Mouse (Mus musculus): ENCODE data around the gene Man2a1.

GRCm38 (mm10) chr17:64622352-64622886 is 21.9 kb downstream of the Man2a1 start:
- TF ChIP-seq CTCF (IDR thresholded peaks at IDR 0.05; ENCODE audit: low read depth, low read length) = no peak
- no peak for TF ChIP-seq POLR2A (IDR thresholded peaks at IDR 0.05; ENCODE audit: insufficient read depth, low read length)
- TF ChIP-seq EP300 (IDR thresholded peaks at IDR 0.05; ENCODE audit: insufficient read depth, low read depth, low read length) = no peak

Measured in ES-Bruce4 (cell line).